Mouse (Mus musculus): ENCODE results near the gene Cwf19l1. TPM values are rescaled to one million over a fixed set of nuclear protein-coding genes. Genes with fewer than 3 reads are reported as not detected.
"Not testable (repeated sequence)": the region's sequence is repeated elsewhere in the genome, so short reads cannot be mapped to it uniquely, and the experiment has no call there.

Cwf19l1 gene
- polyA plus RNA-seq, 1 experiment from 2014 or later: 49.0 TPM

DNA sequence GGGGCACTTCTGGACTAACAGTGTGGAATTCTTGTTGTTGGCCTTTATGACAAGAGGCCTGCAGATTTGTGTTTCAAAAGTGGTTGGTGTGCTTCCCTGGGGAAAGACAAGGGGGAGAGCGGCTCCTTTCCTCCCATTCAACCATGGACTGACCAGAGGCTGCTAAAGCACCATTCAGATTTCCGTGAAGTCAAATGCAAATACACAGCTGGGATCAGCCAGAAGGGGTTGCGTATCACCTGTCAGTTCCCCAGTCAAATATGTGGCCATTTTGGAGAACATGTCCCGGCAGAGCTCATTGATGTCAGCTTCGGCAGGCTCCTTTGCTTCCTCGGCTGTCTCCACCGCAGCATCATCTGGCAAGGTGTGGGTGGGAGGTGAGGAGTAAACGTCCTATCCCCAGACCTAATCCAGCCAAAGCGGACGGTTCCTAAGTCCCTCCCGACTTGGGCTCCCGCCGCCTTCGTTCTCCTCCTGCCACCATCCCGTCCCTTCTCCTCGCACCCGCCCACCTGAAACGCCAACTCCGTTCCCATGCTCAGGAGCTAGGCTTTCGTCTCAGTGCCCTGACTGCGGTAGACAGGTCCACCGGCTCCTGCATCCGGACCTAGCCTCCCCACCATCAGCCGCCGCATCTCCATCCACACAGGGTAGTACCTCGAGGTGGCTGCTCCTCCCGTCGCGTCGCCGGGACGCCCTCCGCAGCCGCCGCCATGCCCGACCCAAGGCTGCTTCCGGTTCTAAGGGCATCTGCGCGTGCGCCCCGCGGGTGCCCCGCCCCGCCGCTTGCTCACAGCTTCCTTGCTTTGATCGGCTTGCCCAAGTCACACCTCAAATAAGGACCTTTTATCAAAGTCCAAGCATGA, 10.3 kb upstream of the Cwf19l1 start, which contains the start of gene Bloc1s2:
Bloc1s2 (minus strand) TSS at position 745 of the 866 bp plus-strand sequence.
- peak; percentile 83 for ATAC-seq (ENCODE audit: low FRiP score)
- Histone ChIP-seq H3K4me1 (peaks cover 12% of the 10 kb centered on the region), H3K36me3 (replicated peaks) (peaks cover 34% of the 10 kb centered on the region), H3K4me2 (peak within 1 kb of the TSS; percentile 84), H3K9ac (peak within 1 kb of the TSS; percentile 80), H3K27me3 (peaks cover 18% of the 10 kb centered on the region; the same call in 1 of the 2 replicates), H3K9me3 (no peaks in the 10 kb centered on the region), H3K27ac (peak within 1 kb of the TSS; percentile 59; the same call in 1 of the 2 replicates), H3K4me3 (replicated peaks) (peak within 1 kb of the TSS; percentile 76)
- 3% methylated on average over 46 of the region's 46 CpGs for WGBS

DNA sequence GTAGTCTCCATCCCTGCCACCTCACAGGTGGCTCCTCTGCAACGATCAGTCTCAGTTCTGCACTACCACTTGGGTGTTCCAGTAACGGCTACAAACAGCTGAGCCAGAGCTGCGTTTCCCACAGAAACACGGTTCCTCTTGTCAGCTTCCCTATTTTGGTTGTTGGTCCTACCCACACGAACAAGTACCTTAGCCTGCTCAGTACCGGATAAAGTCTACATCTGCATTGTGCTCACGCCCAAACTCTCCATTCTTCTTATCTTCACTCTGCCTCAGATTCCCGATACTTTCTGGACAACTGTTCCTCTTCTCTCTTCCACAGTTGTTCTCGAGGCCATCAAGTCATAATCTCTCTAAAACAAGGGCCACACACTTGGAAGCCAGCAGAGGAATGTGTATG, 8.7 kb upstream of the Cwf19l1 start:
- H3K9me3 ChIP-seq: no peaks in the 10 kb centered on the region
- peaks cover 12% of the 10 kb centered on the region for H3K4me1 ChIP-seq
- no peak overlapping the region for H3K9ac ChIP-seq
- H3K27me3 ChIP-seq: peaks cover 11% of the 10 kb centered on the region; the same call in 1 of the 2 replicates
- WGBS: 93% methylated on average over 9 of the region's 9 CpGs
- H3K4me2 ChIP-seq: no peak overlapping the region
- H3K4me3 ChIP-seq (replicated peaks): no peak overlapping the region
- H3K27ac ChIP-seq: no peak overlapping the region
- H3K36me3 ChIP-seq (replicated peaks): peaks cover 45% of the 10 kb centered on the region
- no peak for ATAC-seq (ENCODE audit: low FRiP score)

DNA sequence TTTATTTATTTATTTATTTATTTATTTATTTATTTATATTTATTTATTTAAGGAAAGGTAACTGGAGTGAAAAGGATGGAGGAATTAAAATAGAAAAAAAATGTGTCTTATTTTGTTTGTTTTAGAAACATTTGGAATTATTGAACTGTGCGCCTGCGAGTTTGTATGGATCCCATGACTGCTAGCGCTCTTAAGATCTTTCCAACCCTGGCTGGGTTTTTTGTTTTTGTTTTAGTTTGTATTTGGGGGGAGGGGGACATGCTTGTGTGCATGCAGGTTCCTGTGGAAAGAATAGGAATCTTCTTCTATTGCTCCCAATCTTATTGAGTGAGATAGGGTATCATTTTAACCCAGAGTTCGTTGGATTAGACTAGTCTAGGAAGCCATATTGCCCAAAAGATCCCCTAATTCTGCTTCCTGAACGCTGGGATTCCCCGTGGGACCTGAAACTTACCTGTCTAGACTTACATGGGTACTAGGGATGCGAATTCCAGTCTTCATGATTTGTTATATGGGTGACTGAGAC, 347 bp upstream of the Cwf19l1 start:
- H3K27me3 ChIP-seq: no peaks in the 10 kb centered on the region
- H3K27ac ChIP-seq: peak overlapping the region; percentile 25; the same call in 1 of the 2 replicates
- peak overlapping the region; percentile 40; the same call in 1 of the 2 replicates for H3K9ac ChIP-seq
- no peaks in the 10 kb centered on the region for H3K9me3 ChIP-seq
- peak; percentile 31; the same call in 1 of the 2 replicates for ATAC-seq (ENCODE audit: low FRiP score)
- H3K4me1 ChIP-seq: peaks cover 9% of the 10 kb centered on the region
- WGBS: 29% methylated on average over 7 of the region's 7 CpGs
- peak overlapping the region; percentile 57 for H3K4me2 ChIP-seq
- H3K4me3 ChIP-seq (replicated peaks): peak overlapping the region; percentile 77
- H3K36me3 ChIP-seq (replicated peaks): peaks cover 37% of the 10 kb centered on the region

DNA sequence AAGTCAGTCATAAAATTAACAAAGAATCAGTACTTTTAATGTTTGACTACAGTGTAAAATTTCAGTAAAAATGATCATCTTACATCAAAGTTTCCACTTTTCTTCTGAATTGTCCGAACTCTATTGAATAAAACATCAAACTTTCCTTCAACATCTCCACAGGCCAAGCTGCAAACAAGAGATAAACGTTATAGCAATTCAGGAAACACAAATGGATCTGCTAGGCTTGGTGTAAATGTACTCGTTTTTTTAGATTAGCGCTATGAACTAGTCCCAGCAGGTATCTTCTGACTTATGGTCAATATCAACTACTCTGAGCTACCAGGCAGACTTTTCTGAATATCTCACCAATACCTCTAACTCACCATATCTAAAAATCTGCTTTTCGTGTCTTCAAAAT, 2.8 kb downstream of the Cwf19l1 start:
- H3K9ac ChIP-seq: no peak overlapping the region
- no peak overlapping the region for H3K4me2 ChIP-seq
- no peak for ATAC-seq (ENCODE audit: low FRiP score)
- H3K36me3 ChIP-seq (replicated peaks): peaks cover 44% of the 10 kb centered on the region
- no peaks in the 10 kb centered on the region for H3K27me3 ChIP-seq
- H3K9me3 ChIP-seq: no peaks in the 10 kb centered on the region
- no peak overlapping the region for H3K27ac ChIP-seq
- peaks cover 9% of the 10 kb centered on the region for H3K4me1 ChIP-seq
- WGBS: 88% methylated on average over 5 of the region's 5 CpGs
- no peak overlapping the region for H3K4me3 ChIP-seq (replicated peaks)

DNA sequence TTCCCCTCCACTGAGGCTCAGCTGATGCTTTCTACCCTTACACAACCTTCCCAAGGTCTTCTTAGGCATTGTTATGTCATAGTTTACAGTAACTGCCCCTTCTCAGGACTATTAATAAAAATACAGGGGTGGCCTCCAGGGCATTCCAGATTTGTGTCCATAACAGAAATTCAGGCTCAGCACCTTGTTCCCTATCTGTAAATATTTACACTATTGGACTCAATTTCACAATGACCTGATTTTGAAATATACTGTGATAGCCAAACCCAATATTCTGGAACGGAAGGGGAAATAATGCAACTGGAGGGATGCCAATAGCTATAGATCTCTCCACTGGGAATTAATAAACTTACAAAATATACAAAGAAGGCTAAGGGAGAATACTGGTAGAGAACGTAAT, 7.1 kb downstream of the Cwf19l1 start:
- no peaks in the 10 kb centered on the region for H3K4me1 ChIP-seq
- H3K27ac ChIP-seq: no peak overlapping the region
- ATAC-seq (ENCODE audit: low FRiP score): no peak
- no peak overlapping the region for H3K9ac ChIP-seq
- H3K9me3 ChIP-seq: no peaks in the 10 kb centered on the region
- WGBS: 99% methylated on average over 2 of the region's 2 CpGs
- no peaks in the 10 kb centered on the region for H3K27me3 ChIP-seq
- peaks cover 83% of the 10 kb centered on the region for H3K36me3 ChIP-seq (replicated peaks)
- no peak overlapping the region for H3K4me3 ChIP-seq (replicated peaks)
- H3K4me2 ChIP-seq: no peak overlapping the region

DNA sequence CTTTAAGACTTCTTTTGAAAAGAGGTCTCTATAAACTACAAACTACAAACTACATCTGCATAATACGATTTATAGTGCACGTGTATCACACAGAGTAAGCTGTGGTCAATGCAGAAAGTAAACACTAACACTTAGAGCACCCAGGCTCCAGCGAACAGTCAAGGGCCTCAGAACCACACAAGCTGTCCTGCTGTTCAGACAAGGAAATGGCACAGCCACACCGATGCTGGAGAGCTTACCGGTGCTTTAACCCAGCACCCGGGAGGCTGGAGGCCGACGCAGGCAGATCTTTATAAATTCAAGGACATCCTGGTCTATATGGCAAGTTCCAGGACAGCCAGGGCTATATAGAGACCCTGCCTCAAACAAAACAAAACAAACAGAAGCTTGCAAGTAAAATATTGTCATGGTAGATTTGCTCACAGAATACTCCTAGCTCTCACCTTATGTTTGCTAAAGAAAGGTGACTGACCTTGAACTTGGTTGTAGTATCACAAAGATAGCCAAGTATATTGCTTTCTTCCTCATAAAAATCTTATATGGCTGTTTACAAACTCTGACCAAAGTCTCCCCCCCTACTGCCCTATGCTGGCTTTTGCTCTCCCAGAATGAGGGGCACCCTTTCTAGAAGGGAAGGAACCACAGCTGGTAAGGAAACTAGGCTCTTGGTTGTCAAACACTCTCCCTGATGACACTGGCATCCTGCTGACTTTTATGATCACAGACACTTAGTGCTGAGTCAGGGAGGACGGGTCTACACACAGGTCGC, 7.8 kb downstream of the Cwf19l1 start:
- Histone ChIP-seq H3K4me2 (no peak overlapping the region), H3K9ac (no peak overlapping the region), H3K9me3 (no peaks in the 10 kb centered on the region), H3K4me3 (replicated peaks) (no peak overlapping the region), H3K27me3 (no peaks in the 10 kb centered on the region), H3K27ac (no peak overlapping the region), H3K36me3 (replicated peaks) (peaks cover 89% of the 10 kb centered on the region), H3K4me1 (no peaks in the 10 kb centered on the region)
- 94% methylated on average over 10 of the region's 10 CpGs for WGBS
- no peak for ATAC-seq (ENCODE audit: low FRiP score)

DNA sequence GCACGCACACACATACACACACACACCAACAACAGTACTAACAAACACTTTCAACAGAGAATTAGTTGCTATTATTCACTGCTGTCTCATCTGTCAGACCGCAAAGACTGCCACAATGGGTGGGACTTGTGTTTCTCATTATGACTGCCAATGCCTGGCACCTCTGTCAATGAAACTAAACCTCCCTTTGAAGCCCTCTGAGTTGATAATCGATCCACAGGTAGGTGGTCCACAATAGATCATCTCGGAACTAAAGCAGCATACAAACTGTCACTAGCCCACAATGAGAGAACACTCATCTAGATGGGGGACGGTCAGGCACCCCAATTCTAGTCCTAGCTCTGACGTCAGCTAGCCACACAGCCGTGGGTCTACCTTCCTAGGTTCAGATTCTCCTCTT, 14.5 kb downstream of the Cwf19l1 start:
- no peak overlapping the region for H3K4me2 ChIP-seq
- no peak for ATAC-seq (ENCODE audit: low FRiP score)
- no peak overlapping the region for H3K27ac ChIP-seq
- no peaks in the 10 kb centered on the region for H3K27me3 ChIP-seq
- no peak overlapping the region for H3K4me3 ChIP-seq (replicated peaks)
- peaks cover 80% of the 10 kb centered on the region for H3K36me3 ChIP-seq (replicated peaks)
- 90% methylated on average over 7 of the region's 7 CpGs for WGBS
- no peaks in the 10 kb centered on the region for H3K4me1 ChIP-seq
- no peaks in the 10 kb centered on the region for H3K9me3 ChIP-seq
- H3K9ac ChIP-seq: no peak overlapping the region

DNA sequence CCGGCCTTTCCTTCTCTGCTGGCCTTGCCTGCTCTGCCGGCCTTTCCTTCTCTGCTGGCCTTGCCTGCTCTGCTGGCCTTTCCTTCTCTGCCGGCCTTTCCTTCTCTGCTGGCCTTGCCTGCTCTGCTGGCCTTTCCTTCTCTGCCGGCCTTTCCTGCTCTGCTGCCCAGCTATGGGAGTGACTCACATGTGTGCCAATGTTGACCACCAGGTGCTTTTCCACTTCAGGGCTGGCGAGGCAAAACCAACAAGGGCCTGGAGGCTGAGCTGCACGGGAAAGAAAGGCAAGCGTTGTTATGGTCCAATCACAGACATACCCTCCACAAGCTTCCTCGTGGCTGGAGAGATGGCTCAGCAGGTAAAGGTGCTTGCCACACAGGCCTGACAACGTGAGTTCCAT, 15.0 kb downstream of the Cwf19l1 start:
- H3K4me2 ChIP-seq; H3K9me3 ChIP-seq; ATAC-seq (ENCODE audit: low FRiP score); H3K27me3 ChIP-seq; H3K27ac ChIP-seq; H3K4me3 ChIP-seq (replicated peaks); H3K4me1 ChIP-seq; H3K9ac ChIP-seq: not testable (repeated sequence)
- WGBS: 91% methylated on average over 9 of the region's 9 CpGs
- peaks cover 81% of the 10 kb centered on the region for H3K36me3 ChIP-seq (replicated peaks)

DNA sequence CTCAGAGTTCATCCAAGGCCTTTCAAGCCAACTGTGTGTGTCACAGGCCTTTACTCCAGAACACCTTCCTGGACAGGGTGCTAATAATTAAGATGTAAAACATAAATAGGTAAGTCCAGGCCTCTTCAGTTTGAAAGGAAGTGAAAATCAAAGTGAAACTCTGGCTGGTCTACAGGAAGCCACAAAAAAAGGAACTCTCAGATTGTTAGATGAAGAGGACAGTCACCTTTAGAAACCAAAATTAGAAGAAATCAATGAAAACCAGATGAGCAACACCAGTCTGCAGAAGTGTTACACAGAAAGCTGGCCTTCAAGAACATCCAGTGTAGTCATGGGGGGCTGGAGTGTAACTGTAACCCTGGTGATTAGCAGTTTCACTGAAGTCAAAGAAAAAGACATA, 17.9 kb downstream of the Cwf19l1 start:
- Histone ChIP-seq H3K27me3 (no peaks in the 10 kb centered on the region), H3K4me1 (no peaks in the 10 kb centered on the region), H3K4me2 (no peak overlapping the region), H3K9me3 (no peaks in the 10 kb centered on the region), H3K27ac (no peak overlapping the region), H3K36me3 (replicated peaks) (peaks cover 74% of the 10 kb centered on the region), H3K4me3 (replicated peaks) (no peak overlapping the region), H3K9ac (no peak overlapping the region)
- no peak for ATAC-seq (ENCODE audit: low FRiP score)

DNA sequence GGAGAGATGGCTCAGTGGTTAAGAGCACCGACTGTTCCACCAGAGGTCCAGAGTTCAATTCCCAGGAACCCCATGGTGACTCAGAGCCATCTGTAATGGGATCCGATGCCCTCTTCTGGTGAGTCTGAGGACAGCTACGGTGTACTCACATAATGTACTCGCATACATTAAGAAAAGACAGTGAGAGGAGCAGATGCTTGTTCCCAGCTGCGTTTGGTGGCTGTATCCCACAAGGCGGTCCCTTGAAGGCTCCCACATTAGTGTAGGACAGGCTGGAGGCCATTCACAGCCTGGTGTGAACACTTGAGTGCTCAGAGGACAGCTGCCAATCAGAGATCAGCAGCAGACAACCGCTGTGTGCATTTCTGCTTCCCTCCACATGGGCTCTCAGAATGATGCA, 24.0 kb downstream of the Cwf19l1 start:
- H3K4me1 ChIP-seq: peaks cover 9% of the 10 kb centered on the region
- ATAC-seq (ENCODE audit: low FRiP score): no peak
- 56% methylated on average over 7 of the region's 7 CpGs for WGBS
- H3K27ac ChIP-seq: no peak overlapping the region
- no peak overlapping the region for H3K9ac ChIP-seq
- no peaks in the 10 kb centered on the region for H3K9me3 ChIP-seq
- no peak overlapping the region for H3K4me3 ChIP-seq (replicated peaks)
- H3K27me3 ChIP-seq: no peaks in the 10 kb centered on the region
- no peak overlapping the region for H3K4me2 ChIP-seq
- peaks cover 60% of the 10 kb centered on the region for H3K36me3 ChIP-seq (replicated peaks)

DNA sequence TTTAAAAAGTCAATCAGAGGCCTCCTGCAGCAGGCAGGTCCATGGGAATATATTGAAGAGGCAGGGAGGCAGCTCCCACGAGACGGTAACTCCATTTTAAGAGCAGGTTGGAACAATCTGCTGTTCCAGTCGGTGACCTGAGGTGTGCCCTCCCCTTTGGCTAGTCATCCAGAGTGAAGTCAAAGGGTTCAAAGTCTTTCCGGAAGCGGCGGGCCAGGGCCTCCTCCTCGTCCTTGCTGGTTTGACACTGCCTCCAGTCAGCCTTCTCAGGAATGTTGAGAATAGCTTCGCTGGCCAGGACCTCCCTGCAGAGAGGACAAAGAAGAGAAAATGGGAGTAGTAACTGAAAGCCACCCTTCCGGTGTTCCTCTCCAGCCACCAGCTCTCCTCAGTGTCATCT, 25.3 kb downstream of the Cwf19l1 start:
- ATAC-seq (ENCODE audit: low FRiP score): no peak
- H3K9ac ChIP-seq: no peak overlapping the region
- no peak overlapping the region for H3K27ac ChIP-seq
- H3K4me1 ChIP-seq: peaks cover 23% of the 10 kb centered on the region
- peaks cover 50% of the 10 kb centered on the region for H3K36me3 ChIP-seq (replicated peaks)
- H3K4me3 ChIP-seq (replicated peaks): no peak overlapping the region
- no peaks in the 10 kb centered on the region for H3K27me3 ChIP-seq
- WGBS: 89% methylated on average over 9 of the region's 9 CpGs
- no peak overlapping the region for H3K4me2 ChIP-seq
- H3K9me3 ChIP-seq: no peaks in the 10 kb centered on the region

DNA sequence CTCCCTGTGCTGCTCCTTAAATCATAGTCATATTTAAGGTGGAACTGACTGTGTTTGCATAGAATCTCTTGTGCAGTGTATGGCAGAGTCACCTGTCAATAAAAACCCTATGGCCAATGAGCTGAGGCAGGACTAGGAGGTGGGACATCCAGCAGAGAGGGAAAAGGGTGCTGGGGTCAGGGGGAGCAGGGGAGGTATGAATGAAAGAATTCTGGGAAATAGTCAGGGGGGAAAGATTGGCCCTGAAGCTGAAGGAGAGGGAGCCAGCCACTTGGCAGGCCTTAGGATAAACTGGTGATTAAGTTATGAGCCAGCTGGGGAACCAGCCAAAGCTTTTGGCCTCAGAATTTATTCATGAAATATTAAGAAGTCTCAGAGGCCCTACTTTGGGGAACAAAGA, 26.7 kb downstream of the Cwf19l1 start:
- Histone ChIP-seq H3K36me3 (replicated peaks) (peaks cover 42% of the 10 kb centered on the region), H3K4me1 (peaks cover 23% of the 10 kb centered on the region), H3K9me3 (no peaks in the 10 kb centered on the region), H3K27ac (no peak overlapping the region), H3K9ac (no peak overlapping the region), H3K4me3 (replicated peaks) (no peak overlapping the region), H3K27me3 (no peaks in the 10 kb centered on the region), H3K4me2 (no peak overlapping the region)
- no peak for ATAC-seq (ENCODE audit: low FRiP score)

Data from forebrain, embryonic 12.5 days (tissue).